Mouse (Mus musculus): ENCODE measurements around the gene Pcdh7. TPM values are rescaled to one million over a fixed set of nuclear protein-coding genes. Genes with fewer than 3 reads are reported as not detected.

Pcdh7 gene
- polyA plus RNA-seq, 1 experiment = 7.8 TPM

DNA sequence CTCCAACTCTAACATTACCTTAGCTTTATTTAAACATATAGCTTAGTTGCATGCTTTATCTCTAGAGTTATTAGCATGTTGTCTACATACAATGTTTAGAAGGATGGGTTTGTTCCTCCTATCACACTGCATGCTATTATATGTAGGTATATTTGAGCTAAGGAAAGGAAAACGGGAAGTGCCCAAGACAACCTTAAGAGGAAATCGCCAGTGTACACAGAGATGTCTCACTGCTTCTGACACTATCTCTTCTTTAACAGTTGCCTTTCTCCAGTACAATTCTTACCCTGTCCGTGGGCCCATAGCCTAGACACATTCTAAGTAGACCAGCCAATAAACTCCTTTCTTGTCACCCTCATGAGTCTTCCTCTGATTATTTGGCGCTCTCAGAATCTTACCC, 62.8 kb downstream of the Pcdh7 start:
- Histone ChIP-seq H3K9ac (ENCODE audit: low read depth, poor library complexity, severe bottlenecking) (no peak overlapping the region), H3K4me3 (ENCODE audit: low read depth, low read length) (no peak overlapping the region), H3K4me1 (ENCODE audit: control insufficient read depth, insufficient read depth, low read length) (no peaks in the 10 kb centered on the region), H3K27ac (ENCODE audit: insufficient read depth, low read length) (no peak overlapping the region), H3K27me3 (ENCODE audit: control insufficient read depth, insufficient read depth, low read length, poor library complexity, severe bottlenecking) (no peaks in the 10 kb centered on the region), H3K9me3 (replicated peaks; ENCODE audit: control insufficient read depth, insufficient read depth, low read length, poor library complexity, severe bottlenecking) (no peaks in the 10 kb centered on the region), H3K36me3 (ENCODE audit: control insufficient read depth, insufficient read depth, low read length, poor library complexity, severe bottlenecking) (no peaks in the 10 kb centered on the region)
- TF ChIP-seq POLR2A (IDR thresholded peaks at IDR 0.05; ENCODE audit: insufficient read depth, low read length) (no peak), CTCF (IDR thresholded peaks at IDR 0.05; ENCODE audit: low read depth, low read length) (no peak), EP300 (IDR thresholded peaks at IDR 0.05; ENCODE audit: insufficient read depth, low read depth, low read length) (no peak)

DNA sequence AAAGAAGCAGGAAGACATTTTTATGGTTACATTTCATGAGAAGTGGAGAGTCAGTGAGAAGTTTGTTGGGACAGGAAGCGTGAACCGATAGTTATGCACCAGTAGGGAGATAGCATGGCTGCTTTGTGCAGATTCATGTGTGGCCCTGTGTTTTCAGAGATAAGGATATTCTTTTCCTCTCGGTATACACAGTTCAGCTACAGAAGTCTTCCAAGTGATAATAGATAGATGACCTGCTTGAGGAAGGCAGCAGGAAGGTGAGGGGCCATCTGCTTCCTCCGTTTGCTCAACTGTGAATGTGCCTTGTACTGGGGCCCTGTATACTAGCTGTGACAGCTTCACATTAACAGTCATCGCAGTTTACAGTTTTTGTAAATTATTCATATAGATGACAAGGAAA, 64.2 kb downstream of the Pcdh7 start:
- H3K4me1 ChIP-seq (ENCODE audit: control insufficient read depth, insufficient read depth, low read length) = no peaks in the 10 kb centered on the region
- no peak overlapping the region for H3K4me3 ChIP-seq (ENCODE audit: low read depth, low read length)
- no peaks in the 10 kb centered on the region for H3K9me3 ChIP-seq (replicated peaks; ENCODE audit: control insufficient read depth, insufficient read depth, low read length, poor library complexity, severe bottlenecking)
- H3K27me3 ChIP-seq (ENCODE audit: control insufficient read depth, insufficient read depth, low read length, poor library complexity, severe bottlenecking) = no peaks in the 10 kb centered on the region
- no peaks in the 10 kb centered on the region for H3K36me3 ChIP-seq (ENCODE audit: control insufficient read depth, insufficient read depth, low read length, poor library complexity, severe bottlenecking)
- TF ChIP-seq POLR2A (IDR thresholded peaks at IDR 0.05; ENCODE audit: insufficient read depth, low read length) (no peak), EP300 (IDR thresholded peaks at IDR 0.05; ENCODE audit: insufficient read depth, low read depth, low read length) (no peak), CTCF (IDR thresholded peaks at IDR 0.05; ENCODE audit: low read depth, low read length) (no peak)
- H3K27ac ChIP-seq (ENCODE audit: insufficient read depth, low read length) = no peak overlapping the region
- no peak overlapping the region for H3K9ac ChIP-seq (ENCODE audit: low read depth, poor library complexity, severe bottlenecking)

DNA sequence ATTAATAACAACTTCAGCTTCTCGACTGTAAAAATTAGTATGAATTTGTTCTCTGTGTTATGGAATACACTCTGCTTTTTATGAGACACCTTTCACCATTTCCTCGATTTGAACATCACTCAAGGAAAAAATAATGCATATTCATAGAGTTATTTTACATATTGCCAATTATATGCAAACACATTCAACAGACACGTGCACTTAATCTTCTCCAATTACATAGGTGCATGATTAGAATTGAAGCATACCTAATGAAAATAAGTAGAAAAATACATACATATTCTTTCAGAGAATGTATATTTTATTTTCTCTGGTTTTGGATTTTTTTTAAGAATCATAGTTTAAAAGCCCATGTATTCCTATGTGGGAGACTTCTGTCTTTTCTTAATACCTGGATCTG, 64.8 kb downstream of the Pcdh7 start:
- Histone ChIP-seq H3K4me3 (ENCODE audit: low read depth, low read length) (no peak overlapping the region), H3K9ac (ENCODE audit: low read depth, poor library complexity, severe bottlenecking) (no peak overlapping the region), H3K27me3 (ENCODE audit: control insufficient read depth, insufficient read depth, low read length, poor library complexity, severe bottlenecking) (no peaks in the 10 kb centered on the region), H3K27ac (ENCODE audit: insufficient read depth, low read length) (no peak overlapping the region), H3K36me3 (ENCODE audit: control insufficient read depth, insufficient read depth, low read length, poor library complexity, severe bottlenecking) (no peaks in the 10 kb centered on the region), H3K4me1 (ENCODE audit: control insufficient read depth, insufficient read depth, low read length) (no peaks in the 10 kb centered on the region), H3K9me3 (replicated peaks; ENCODE audit: control insufficient read depth, insufficient read depth, low read length, poor library complexity, severe bottlenecking) (no peaks in the 10 kb centered on the region)
- no peak for TF ChIP-seq EP300 (IDR thresholded peaks at IDR 0.05; ENCODE audit: insufficient read depth, low read depth, low read length)
- no peak for TF ChIP-seq POLR2A (IDR thresholded peaks at IDR 0.05; ENCODE audit: insufficient read depth, low read length)
- TF ChIP-seq CTCF (IDR thresholded peaks at IDR 0.05; ENCODE audit: low read depth, low read length) = no peak

DNA sequence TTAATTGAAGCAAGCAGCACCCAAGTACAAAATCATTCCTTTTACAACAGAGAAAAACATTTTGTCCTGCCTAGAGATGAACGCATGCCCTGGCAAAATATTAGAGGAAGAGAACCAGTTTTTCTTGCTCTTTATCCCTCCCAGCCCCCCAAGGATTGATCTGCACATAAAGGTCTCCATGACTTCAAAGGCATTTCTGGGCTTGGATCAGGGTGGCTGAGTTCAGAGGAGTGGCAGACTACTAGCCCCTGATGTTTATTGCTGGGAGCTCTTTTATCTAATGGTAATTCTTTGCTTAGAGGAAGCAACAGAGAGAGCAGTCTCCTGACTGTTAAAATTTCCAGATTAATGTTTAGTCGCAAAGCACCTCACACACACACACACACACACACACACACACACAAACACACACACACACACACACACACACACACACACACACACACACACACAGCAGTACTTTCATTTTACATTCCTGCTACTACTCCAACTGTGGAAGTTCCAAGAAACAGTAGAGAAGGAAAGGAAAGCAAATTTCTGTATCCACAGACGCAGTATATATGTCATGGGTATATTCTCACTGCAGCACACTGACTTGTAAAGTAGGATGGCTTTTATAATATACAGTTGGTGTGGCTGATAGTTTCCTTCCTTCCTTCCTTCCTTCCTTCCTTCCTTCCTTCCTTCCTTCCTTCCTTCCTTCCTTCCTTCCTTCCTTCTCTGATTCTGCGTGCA, 71.2 kb downstream of the Pcdh7 start:
- H3K9me3 ChIP-seq (replicated peaks; ENCODE audit: control insufficient read depth, insufficient read depth, low read length, poor library complexity, severe bottlenecking) = peaks cover 9% of the 10 kb centered on the region
- H3K4me3 ChIP-seq (ENCODE audit: low read depth, low read length) = no peak overlapping the region
- H3K27me3 ChIP-seq (ENCODE audit: control insufficient read depth, insufficient read depth, low read length, poor library complexity, severe bottlenecking) = no peaks in the 10 kb centered on the region
- H3K36me3 ChIP-seq (ENCODE audit: control insufficient read depth, insufficient read depth, low read length, poor library complexity, severe bottlenecking) = no peaks in the 10 kb centered on the region
- TF ChIP-seq EP300 (IDR thresholded peaks at IDR 0.05; ENCODE audit: insufficient read depth, low read depth, low read length) (no peak), POLR2A (IDR thresholded peaks at IDR 0.05; ENCODE audit: insufficient read depth, low read length) (no peak), CTCF (IDR thresholded peaks at IDR 0.05; ENCODE audit: low read depth, low read length) (no peak)
- H3K9ac ChIP-seq (ENCODE audit: low read depth, poor library complexity, severe bottlenecking) = no peak overlapping the region
- no peak overlapping the region for H3K27ac ChIP-seq (ENCODE audit: insufficient read depth, low read length)
- no peaks in the 10 kb centered on the region for H3K4me1 ChIP-seq (ENCODE audit: control insufficient read depth, insufficient read depth, low read length)

DNA sequence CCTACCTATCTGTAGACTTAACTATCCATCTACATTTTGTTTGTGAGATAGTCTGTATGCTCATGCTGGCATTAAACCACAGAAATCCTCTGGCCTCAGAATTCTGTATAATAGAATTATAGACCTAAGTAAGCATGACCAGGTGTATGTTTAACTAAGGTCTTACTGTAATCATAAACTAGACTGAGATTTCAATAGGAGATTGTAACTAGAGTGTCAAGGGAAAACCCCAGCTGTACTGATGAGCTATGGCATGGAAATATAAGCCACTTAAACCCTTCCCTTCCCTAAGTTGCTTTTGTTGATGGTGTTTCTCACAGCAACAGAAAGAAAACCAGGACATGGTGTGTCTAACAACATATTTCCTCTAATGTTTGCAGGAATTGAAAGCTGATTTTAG, 78.6 kb downstream of the Pcdh7 start:
- TF ChIP-seq EP300 (IDR thresholded peaks at IDR 0.05; ENCODE audit: insufficient read depth, low read depth, low read length) (no peak), CTCF (IDR thresholded peaks at IDR 0.05; ENCODE audit: low read depth, low read length) (no peak), POLR2A (IDR thresholded peaks at IDR 0.05; ENCODE audit: insufficient read depth, low read length) (no peak)
- Histone ChIP-seq H3K36me3 (ENCODE audit: control insufficient read depth, insufficient read depth, low read length, poor library complexity, severe bottlenecking) (no peaks in the 10 kb centered on the region), H3K4me3 (ENCODE audit: low read depth, low read length) (no peak overlapping the region), H3K9me3 (replicated peaks; ENCODE audit: control insufficient read depth, insufficient read depth, low read length, poor library complexity, severe bottlenecking) (no peaks in the 10 kb centered on the region), H3K4me1 (ENCODE audit: control insufficient read depth, insufficient read depth, low read length) (no peaks in the 10 kb centered on the region), H3K27me3 (ENCODE audit: control insufficient read depth, insufficient read depth, low read length, poor library complexity, severe bottlenecking) (no peaks in the 10 kb centered on the region), H3K27ac (ENCODE audit: insufficient read depth, low read length) (no peak overlapping the region), H3K9ac (ENCODE audit: low read depth, poor library complexity, severe bottlenecking) (no peak overlapping the region)

DNA sequence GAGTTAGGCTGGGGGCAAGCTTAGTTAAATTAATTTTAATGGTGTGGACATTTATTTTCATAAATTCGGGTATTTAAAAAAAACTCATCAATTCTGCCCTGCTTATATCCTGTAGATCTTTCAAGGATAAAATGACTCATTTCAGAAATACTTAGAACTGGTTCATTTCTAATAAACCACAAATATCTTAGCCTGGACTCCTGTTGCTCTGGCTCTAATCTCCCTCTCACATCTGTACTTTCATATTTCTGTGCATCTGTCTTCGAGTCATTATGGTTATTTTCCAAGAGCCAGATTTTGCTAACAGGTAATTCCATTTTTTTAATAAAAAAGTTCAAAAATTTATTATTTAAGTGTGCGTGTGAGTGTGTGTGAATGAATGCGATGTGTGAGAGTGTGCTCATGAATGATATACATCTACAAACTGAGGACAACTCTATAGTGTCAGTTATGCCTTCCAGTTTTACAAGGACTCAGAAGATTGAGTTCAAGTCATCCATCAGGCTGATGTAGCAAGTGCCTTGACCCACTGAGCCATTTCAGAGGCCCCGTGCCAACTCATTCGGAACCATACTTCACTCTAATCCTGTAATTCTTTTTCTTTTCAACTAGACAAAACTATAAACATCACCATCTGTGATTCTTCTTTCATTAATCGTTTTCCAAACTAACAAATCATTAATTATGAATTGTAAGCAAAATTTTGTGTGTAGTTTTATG, 80.3 kb downstream of the Pcdh7 start:
- no peak overlapping the region for H3K4me3 ChIP-seq (ENCODE audit: low read depth, low read length)
- no peak overlapping the region for H3K27ac ChIP-seq (ENCODE audit: insufficient read depth, low read length)
- H3K36me3 ChIP-seq (ENCODE audit: control insufficient read depth, insufficient read depth, low read length, poor library complexity, severe bottlenecking) = no peaks in the 10 kb centered on the region
- H3K27me3 ChIP-seq (ENCODE audit: control insufficient read depth, insufficient read depth, low read length, poor library complexity, severe bottlenecking) = no peaks in the 10 kb centered on the region
- TF ChIP-seq EP300 (IDR thresholded peaks at IDR 0.05; ENCODE audit: insufficient read depth, low read depth, low read length) = no peak
- no peak for TF ChIP-seq POLR2A (IDR thresholded peaks at IDR 0.05; ENCODE audit: insufficient read depth, low read length)
- TF ChIP-seq CTCF (IDR thresholded peaks at IDR 0.05; ENCODE audit: low read depth, low read length) = no peak
- H3K4me1 ChIP-seq (ENCODE audit: control insufficient read depth, insufficient read depth, low read length) = no peaks in the 10 kb centered on the region
- H3K9ac ChIP-seq (ENCODE audit: low read depth, poor library complexity, severe bottlenecking) = no peak overlapping the region
- no peaks in the 10 kb centered on the region for H3K9me3 ChIP-seq (replicated peaks; ENCODE audit: control insufficient read depth, insufficient read depth, low read length, poor library complexity, severe bottlenecking)

All from ES-Bruce4 (cell line).